Mouse (Mus musculus): ENCODE data around the gene Ebna1bp2. TPM values are rescaled to one million over a fixed set of nuclear protein-coding genes. Genes with fewer than 3 reads are reported as not detected.

Gene Ebna1bp2
- polyA plus RNA-seq, 1 experiment, result 57.7 TPM

- H3K4me1 ChIP-seq (ENCODE audit: control insufficient read depth, insufficient read depth, low read length), result peaks cover 4% of the 10 kb centered on the region
- WGBS, result 10% methylated on average over 4 of the region's 4 CpGs
- H3K27ac ChIP-seq (ENCODE audit: control insufficient read depth, insufficient read depth, low read depth, low read length, poor library complexity), result no peak overlapping the region
- TF ChIP-seq POLR2A (IDR thresholded peaks at IDR 0.05; ENCODE audit: borderline replicate concordance, control insufficient read depth, low read depth, low read length) (no peak), CTCF (IDR thresholded peaks at IDR 0.05; ENCODE audit: control insufficient read depth, insufficient read depth, low read length) (no peak)
- no peak overlapping the region for H3K4me3 ChIP-seq (replicated peaks; ENCODE audit: control insufficient read depth, low read depth, low read length)
Measured at GRCm38 (mm10) chr4:118604065-118604464, 16.5 kb upstream of the Ebna1bp2 start.

GRCm38 (mm10) chr4:118609836-118610235, 10.8 kb upstream of the Ebna1bp2 start:
- TF ChIP-seq CTCF (IDR thresholded peaks at IDR 0.05; ENCODE audit: control insufficient read depth, insufficient read depth, low read length) (no peak), POLR2A (IDR thresholded peaks at IDR 0.05; ENCODE audit: borderline replicate concordance, control insufficient read depth, low read depth, low read length) (no peak)
- peak overlapping the region; percentile 88 for H3K27ac ChIP-seq (ENCODE audit: control insufficient read depth, insufficient read depth, low read depth, low read length, poor library complexity)

GRCm38 (mm10) chr4:118612619-118613018, 8.0 kb upstream of the Ebna1bp2 start:
- 40% methylated on average over 11 of the region's 11 CpGs for WGBS
- Histone ChIP-seq H3K4me1 (ENCODE audit: control insufficient read depth, insufficient read depth, low read length) (peaks cover 4% of the 10 kb centered on the region), H3K27ac (ENCODE audit: control insufficient read depth, insufficient read depth, low read depth, low read length, poor library complexity) (no peak overlapping the region), H3K4me3 (replicated peaks; ENCODE audit: control insufficient read depth, low read depth, low read length) (no peak overlapping the region)
- TF ChIP-seq POLR2A (IDR thresholded peaks at IDR 0.05; ENCODE audit: borderline replicate concordance, control insufficient read depth, low read depth, low read length) (no peak), CTCF (IDR thresholded peaks at IDR 0.05; ENCODE audit: control insufficient read depth, insufficient read depth, low read length) (peak; percentile 45)

More at GRCm38 (mm10) chr4:118609836-118610235, 10.8 kb upstream of the Ebna1bp2 start:
- no peak overlapping the region for H3K4me3 ChIP-seq (replicated peaks; ENCODE audit: control insufficient read depth, low read depth, low read length)
- WGBS, result 6% methylated on average over 3 of the region's 3 CpGs
- H3K4me1 ChIP-seq (ENCODE audit: control insufficient read depth, insufficient read depth, low read length), result peaks cover 6% of the 10 kb centered on the region

GRCm38 (mm10) chr4:118615412-118615811, 5.2 kb upstream of the Ebna1bp2 start:
- Histone ChIP-seq H3K27ac (ENCODE audit: control insufficient read depth, insufficient read depth, low read depth, low read length, poor library complexity) (no peak overlapping the region), H3K4me3 (replicated peaks; ENCODE audit: control insufficient read depth, low read depth, low read length) (no peak overlapping the region), H3K4me1 (ENCODE audit: control insufficient read depth, insufficient read depth, low read length) (peaks cover 1% of the 10 kb centered on the region; the same call in 1 of the 2 replicates)
- WGBS, result 49% methylated on average over 11 of the region's 11 CpGs
- TF ChIP-seq POLR2A (IDR thresholded peaks at IDR 0.05; ENCODE audit: borderline replicate concordance, control insufficient read depth, low read depth, low read length) (no peak), CTCF (IDR thresholded peaks at IDR 0.05; ENCODE audit: control insufficient read depth, insufficient read depth, low read length) (no peak)

GRCm38 (mm10) chr4:118620967-118621320, 345 bp downstream of the Ebna1bp2 start:
- TF ChIP-seq POLR2A (IDR thresholded peaks at IDR 0.05; ENCODE audit: borderline replicate concordance, control insufficient read depth, low read depth, low read length) (no peak), CTCF (IDR thresholded peaks at IDR 0.05; ENCODE audit: control insufficient read depth, insufficient read depth, low read length) (no peak)
- Histone ChIP-seq H3K4me3 (replicated peaks; ENCODE audit: control insufficient read depth, low read depth, low read length) (peak overlapping the region; percentile 94), H3K4me1 (ENCODE audit: control insufficient read depth, insufficient read depth, low read length) (peaks cover 1% of the 10 kb centered on the region; the same call in 1 of the 2 replicates), H3K27ac (ENCODE audit: control insufficient read depth, insufficient read depth, low read depth, low read length, poor library complexity) (no peak overlapping the region)
- WGBS, result 1% methylated on average over 23 of the region's 23 CpGs

- no peak overlapping the region for H3K27ac ChIP-seq (ENCODE audit: control insufficient read depth, insufficient read depth, low read depth, low read length, poor library complexity)
- 49% methylated on average over 9 of the region's 9 CpGs for WGBS
- no peak for TF ChIP-seq CTCF (IDR thresholded peaks at IDR 0.05; ENCODE audit: control insufficient read depth, insufficient read depth, low read length)
- TF ChIP-seq POLR2A (IDR thresholded peaks at IDR 0.05; ENCODE audit: borderline replicate concordance, control insufficient read depth, low read depth, low read length), result no peak
- peaks cover 1% of the 10 kb centered on the region; the same call in 1 of the 2 replicates for H3K4me1 ChIP-seq (ENCODE audit: control insufficient read depth, insufficient read depth, low read length)
- H3K4me3 ChIP-seq (replicated peaks; ENCODE audit: control insufficient read depth, low read depth, low read length), result no peak overlapping the region
Measured at GRCm38 (mm10) chr4:118621781-118622180, 1.2 kb downstream of the Ebna1bp2 start.

GRCm38 (mm10) chr4:118630261-118630660, 9.7 kb downstream of the Ebna1bp2 start:
- Histone ChIP-seq H3K4me1 (ENCODE audit: control insufficient read depth, insufficient read depth, low read length) (no peaks in the 10 kb centered on the region), H3K27ac (ENCODE audit: control insufficient read depth, insufficient read depth, low read depth, low read length, poor library complexity) (no peak overlapping the region), H3K4me3 (replicated peaks; ENCODE audit: control insufficient read depth, low read depth, low read length) (no peak overlapping the region)
- TF ChIP-seq CTCF (IDR thresholded peaks at IDR 0.05; ENCODE audit: control insufficient read depth, insufficient read depth, low read length), result no peak
- TF ChIP-seq POLR2A (IDR thresholded peaks at IDR 0.05; ENCODE audit: borderline replicate concordance, control insufficient read depth, low read depth, low read length), result no peak
- WGBS, result 93% methylated on average over 5 of the region's 5 CpGs

GRCm38 (mm10) chr4:118642346-118643190, 22.0 kb downstream of the Ebna1bp2 start:
- Histone ChIP-seq H3K4me3 (replicated peaks; ENCODE audit: control insufficient read depth, low read depth, low read length) (no peak overlapping the region), H3K4me1 (ENCODE audit: control insufficient read depth, insufficient read depth, low read length) (no peaks in the 10 kb centered on the region), H3K27ac (ENCODE audit: control insufficient read depth, insufficient read depth, low read depth, low read length, poor library complexity) (no peak overlapping the region)
- WGBS, result 40% methylated on average over 20 of the region's 20 CpGs
- no peak for TF ChIP-seq CTCF (IDR thresholded peaks at IDR 0.05; ENCODE audit: control insufficient read depth, insufficient read depth, low read length)
- TF ChIP-seq POLR2A (IDR thresholded peaks at IDR 0.05; ENCODE audit: borderline replicate concordance, control insufficient read depth, low read depth, low read length), result no peak
